Mouse (Mus musculus) midbrain, embryonic 14.5 days (tissue): ENCODE data around the gene Slc3a1. TPM values are rescaled to one million over a fixed set of nuclear protein-coding genes. Genes with fewer than 3 reads are reported as not detected.
A peak's percentile ranks its signal among the peaks of the same experiment; 100 is the strongest.

Experiments
- ATAC-seq: fragments of 200-750 bp; cut with Nextera tagmentation; 2 replicates; pipeline ENCODE4 v1.8.0; 2017; ENCODE audit warnings: moderate number of reproducible peaks, moderate library complexity; ENCODE audit not compliant: low FRiP score, low TSS enrichment
- DNase-seq: peaks from one replicate; pipeline ENCODE4 v3.0.0-alpha.2; 2015
- H3K27ac ChIP-seq: fragments of 300-500 bp; sonication (generic); replicated peaks from 2 replicates; pipeline ENCODE4 v1.5.1; 2014; ENCODE audit warnings: mild to moderate bottlenecking, low read depth, low read length, moderate library complexity
- H3K27me3 ChIP-seq: fragments of 300-500 bp; sonication (generic); 2 replicates; pipeline ENCODE4 v1.6.1; 2014; ENCODE audit warnings: low read length, control low read depth, mixed read lengths; ENCODE audit not compliant: control insufficient read depth, insufficient read depth
- H3K36me3 ChIP-seq: fragments of 300-500 bp; sonication (generic); 2 replicates; pipeline ENCODE4 v1.6.1; 2014; ENCODE audit warnings: low read length, control low read depth; ENCODE audit not compliant: control insufficient read depth, insufficient read depth
- H3K4me1 ChIP-seq: fragments of 300-500 bp; sonication (generic); 2 replicates; pipeline ENCODE4 v1.6.1; 2014; ENCODE audit warnings: mild to moderate bottlenecking, antibody characterized with exemption, low read length, control low read depth; ENCODE audit not compliant: control insufficient read depth, insufficient read depth
- H3K4me2 ChIP-seq: fragments of 300-500 bp; sonication (generic); 2 replicates; pipeline ENCODE4 v1.6.1; 2014; ENCODE audit warnings: mild to moderate bottlenecking, low read length, moderate library complexity
- H3K4me3 ChIP-seq: fragments of 300-500 bp; sonication (generic); replicated peaks from 2 replicates; pipeline ENCODE4 v1.5.1; 2014; ENCODE audit warnings: low read depth, low read length
- H3K9ac ChIP-seq: fragments of 300-500 bp; sonication (generic); replicated peaks from 2 replicates; pipeline ENCODE4 v1.6.1; 2014; ENCODE audit warnings: mild to moderate bottlenecking, low read length, moderate library complexity
- H3K9me3 ChIP-seq: fragments of 300-500 bp; sonication (generic); 2 replicates; pipeline ENCODE4 v1.6.1; 2016; ENCODE audit warnings: low read length, control low read depth, mixed read lengths; ENCODE audit not compliant: control insufficient read depth
- WGBS: fragments of 180-500 bp; shearing (Covaris S2); extraction: QIAGEN DNeasy Blood & Tissue Kit; methylation state at CpG from one replicate; pipeline ENCODE4 v1.1.7; 2014; 5-methylcytosine and 5-hydroxymethylcytosine counted together
- polyA plus RNA-seq: library from polyadenylated mRNA; unstranded; fragments of >200 nt; fragmentation: Nextera tagmentation; extraction: Ambion mirVana; gene quantifications from 2 replicates; pipeline ENCODE4 v1.2.1, GENCODE M21; 2014

The Slc3a1 gene
- polyA plus RNA-seq, 1 experiment from 2014 or later: 0.37 TPM

DNA sequence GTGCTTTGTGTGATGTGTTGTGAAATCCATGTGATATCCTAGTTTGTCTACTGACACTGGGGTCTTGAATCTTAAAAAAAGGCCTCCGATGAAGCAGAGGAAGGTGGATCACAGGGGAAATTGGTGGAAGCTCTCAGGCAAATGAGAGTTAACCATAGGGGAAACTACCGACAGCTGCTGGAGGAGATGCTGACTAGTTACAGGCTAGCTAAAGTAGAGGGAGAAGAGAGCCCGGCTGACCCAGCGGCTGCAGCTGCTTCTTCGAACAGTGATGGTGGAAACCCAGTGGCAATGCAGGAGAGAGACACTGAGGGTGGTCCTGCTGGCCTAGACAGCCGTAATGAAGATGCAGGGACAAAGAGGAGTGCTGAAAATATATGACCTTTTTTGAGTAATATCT, 14.7 kb upstream of the Slc3a1 start:
- Histone ChIP-seq H3K4me3 (no peak overlapping the region), H3K9me3 (no peaks in the 10 kb centered on the region), H3K9ac (no peak overlapping the region), H3K4me2 (no peak overlapping the region), H3K27ac (no peak overlapping the region), H3K27me3 (no peaks in the 10 kb centered on the region), H3K36me3 (peaks cover 12% of the 10 kb centered on the region), H3K4me1 (no peaks in the 10 kb centered on the region)
- ATAC-seq: no peak
- DNase-seq: no peak
- 83% methylated on average over 6 of the region's 6 CpGs for WGBS

DNA sequence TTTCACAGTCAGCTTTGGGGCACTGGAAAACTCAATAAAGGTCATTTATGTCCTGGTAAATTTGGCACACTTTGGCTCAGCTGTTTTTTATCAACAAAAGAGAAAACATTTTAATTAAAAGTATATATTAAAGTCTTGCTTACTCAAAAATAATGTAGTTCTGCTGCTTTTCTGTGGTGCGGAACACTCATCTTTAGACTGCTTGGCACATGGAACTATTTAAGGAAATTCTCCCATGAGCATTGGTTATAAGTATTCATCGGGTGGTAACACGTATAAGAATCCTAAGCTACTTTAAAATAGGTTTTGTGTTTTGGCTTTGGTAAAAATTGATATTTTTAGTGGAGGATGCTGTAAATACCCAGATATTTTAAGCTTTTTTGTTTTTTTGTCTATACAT, 13.5 kb upstream of the Slc3a1 start:
- ATAC-seq (no peak), DNase-seq (no peak)
- H3K27ac ChIP-seq: no peak overlapping the region
- no peaks in the 10 kb centered on the region for H3K4me1 ChIP-seq
- H3K36me3 ChIP-seq: peaks cover 12% of the 10 kb centered on the region
- 94% methylated on average over 3 of the region's 3 CpGs for WGBS
- no peak overlapping the region for H3K4me3 ChIP-seq
- H3K4me2 ChIP-seq: no peak overlapping the region
- no peaks in the 10 kb centered on the region for H3K27me3 ChIP-seq
- no peaks in the 10 kb centered on the region for H3K9me3 ChIP-seq
- no peak overlapping the region for H3K9ac ChIP-seq

DNA sequence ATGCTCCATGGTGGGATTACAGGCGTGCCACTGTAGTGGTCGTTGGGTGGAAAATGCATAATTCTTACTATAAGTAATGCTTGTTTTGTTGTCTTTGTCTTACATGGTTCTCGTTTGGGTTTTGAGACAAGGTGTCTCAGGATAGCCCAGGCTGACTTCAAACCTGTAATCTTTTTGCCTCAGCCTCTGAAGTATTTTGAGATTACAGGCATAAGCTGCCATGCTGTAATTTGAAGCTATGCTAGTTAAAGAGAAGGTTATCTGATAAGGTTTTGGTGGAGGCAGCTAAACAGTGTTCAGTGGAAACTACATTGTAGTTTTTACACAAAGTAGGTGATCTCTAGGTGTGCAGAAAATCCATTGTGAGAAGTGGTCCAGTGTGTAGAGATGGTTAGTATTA, 9.8 kb upstream of the Slc3a1 start:
- no peak overlapping the region for H3K4me2 ChIP-seq

DNA sequence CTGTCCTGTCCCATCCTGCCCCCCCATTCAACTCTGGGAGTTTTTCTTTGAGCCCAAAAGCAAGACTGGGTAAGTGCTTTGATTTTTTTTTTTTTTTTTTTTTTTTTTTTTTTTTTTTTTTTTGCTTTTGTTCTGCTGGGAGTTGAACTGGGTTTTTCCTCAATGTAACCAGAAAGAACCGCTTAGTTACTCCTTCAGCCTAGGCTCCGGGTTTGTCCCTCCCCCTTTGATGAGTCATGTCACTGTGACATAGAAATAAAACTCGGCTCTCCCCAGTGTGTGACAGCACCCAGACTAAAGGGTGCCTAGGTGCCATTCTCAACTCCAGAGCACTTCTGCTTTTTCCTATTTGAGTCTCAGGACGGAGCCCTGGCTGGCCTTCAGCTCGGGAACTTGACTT, 9.4 kb upstream of the Slc3a1 start:
- H3K36me3 ChIP-seq: no peaks in the 10 kb centered on the region
- 88% methylated on average over 5 of the region's 5 CpGs for WGBS

More for the DNA sequence above, 9.8 kb upstream of the Slc3a1 start:
- Histone ChIP-seq H3K4me1 (no peaks in the 10 kb centered on the region), H3K36me3 (no peaks in the 10 kb centered on the region), H3K27ac (no peak overlapping the region), H3K9me3 (no peaks in the 10 kb centered on the region), H3K4me3 (no peak overlapping the region), H3K27me3 (no peaks in the 10 kb centered on the region), H3K9ac (no peak overlapping the region)
- ATAC-seq (no peak), DNase-seq (no peak)
- 91% methylated on average over 3 of the region's 3 CpGs for WGBS

DNA sequence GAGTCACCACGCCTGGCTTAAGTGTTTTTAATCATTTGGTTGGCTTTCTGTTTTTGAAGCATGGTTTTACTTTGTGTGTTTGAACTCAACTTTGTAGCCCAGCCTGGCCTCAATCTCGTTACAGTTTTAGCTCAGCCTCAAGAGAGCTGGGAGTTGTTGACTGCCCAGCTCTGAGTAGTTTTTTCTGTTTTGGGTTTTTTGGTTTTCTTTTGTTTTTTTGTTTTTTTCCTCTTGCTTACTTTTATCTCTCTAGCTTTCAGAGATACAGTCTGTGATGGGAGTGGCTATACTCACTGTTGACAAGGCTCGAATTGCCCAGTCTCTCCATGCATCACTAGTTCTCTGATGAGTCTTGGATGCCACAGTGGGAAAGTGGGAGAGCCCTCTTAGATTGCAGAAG, 7.8 kb upstream of the Slc3a1 start:
- DNase-seq (no peak), ATAC-seq (no peak)
- 86% methylated on average over 3 of the region's 3 CpGs for WGBS
- H3K4me1 ChIP-seq: no peaks in the 10 kb centered on the region
- no peak overlapping the region for H3K4me3 ChIP-seq
- H3K9me3 ChIP-seq: no peaks in the 10 kb centered on the region
- no peaks in the 10 kb centered on the region for H3K36me3 ChIP-seq
- no peak overlapping the region for H3K9ac ChIP-seq
- H3K27me3 ChIP-seq: no peaks in the 10 kb centered on the region
- no peak overlapping the region for H3K4me2 ChIP-seq
- no peak overlapping the region for H3K27ac ChIP-seq

More for the DNA sequence above, 9.4 kb upstream of the Slc3a1 start:
- no peak overlapping the region for H3K27ac ChIP-seq
- H3K4me2 ChIP-seq: no peak overlapping the region
- no peak overlapping the region for H3K9ac ChIP-seq
- H3K4me3 ChIP-seq: no peak overlapping the region
- H3K4me1 ChIP-seq: no peaks in the 10 kb centered on the region
- no peaks in the 10 kb centered on the region for H3K9me3 ChIP-seq
- DNase-seq (no peak), ATAC-seq (no peak)
- H3K27me3 ChIP-seq: no peaks in the 10 kb centered on the region

DNA sequence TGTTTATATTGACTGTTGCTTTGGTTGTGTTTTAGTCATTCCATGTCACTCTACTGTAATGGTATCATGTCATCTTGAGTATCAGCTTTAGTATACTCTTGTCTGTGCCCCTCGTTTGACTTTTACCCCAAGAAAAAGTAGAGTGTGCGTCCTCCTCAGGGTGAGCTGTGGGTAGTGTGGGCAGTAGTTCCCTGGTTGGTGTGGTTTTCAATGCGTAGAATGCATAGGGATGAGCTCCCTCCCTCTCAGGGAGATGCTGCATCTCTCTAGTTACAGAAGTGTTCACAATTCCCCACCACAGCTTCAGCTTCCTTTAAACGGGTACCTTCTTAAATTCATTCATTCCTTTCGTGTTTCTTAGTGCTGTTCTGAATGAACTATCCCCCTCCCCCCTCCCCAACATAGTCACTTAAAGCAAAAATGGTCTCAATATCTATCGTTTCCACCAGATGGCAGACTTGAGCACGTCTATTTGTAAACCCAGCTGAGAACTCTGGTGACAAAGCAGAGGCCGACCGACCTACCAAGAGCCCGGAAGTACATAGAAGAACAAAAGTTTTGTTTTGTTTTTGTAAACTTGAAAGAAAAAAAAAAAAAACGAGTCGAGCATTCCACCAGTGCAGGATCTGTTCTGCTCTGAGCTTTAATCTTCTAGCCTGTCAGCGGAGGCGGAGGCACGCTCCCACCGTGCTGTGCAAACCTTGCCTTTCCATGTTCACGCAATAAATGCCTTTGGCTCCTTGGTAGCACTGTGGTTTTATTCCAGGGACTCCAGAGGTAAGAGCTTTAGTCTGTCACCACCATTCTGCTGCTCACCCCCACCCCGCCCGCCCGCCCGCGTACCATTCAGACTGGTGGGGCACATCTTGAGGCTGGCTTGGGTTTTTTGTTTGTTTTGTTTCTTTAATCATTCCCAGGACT, 4.7 kb upstream of the Slc3a1 start:
- no peak overlapping the region for H3K4me2 ChIP-seq
- H3K27me3 ChIP-seq: no peaks in the 10 kb centered on the region
- H3K4me3 ChIP-seq: no peak overlapping the region
- H3K4me1 ChIP-seq: no peaks in the 10 kb centered on the region
- no peak overlapping the region for H3K27ac ChIP-seq
- H3K9ac ChIP-seq: no peak overlapping the region
- no peak; the same call in 1 of the 2 replicates for ATAC-seq
- peak; percentile 92 for DNase-seq
- no peaks in the 10 kb centered on the region for H3K36me3 ChIP-seq
- no peaks in the 10 kb centered on the region for H3K9me3 ChIP-seq
- WGBS: 63% methylated on average over 22 of the region's 22 CpGs

DNA sequence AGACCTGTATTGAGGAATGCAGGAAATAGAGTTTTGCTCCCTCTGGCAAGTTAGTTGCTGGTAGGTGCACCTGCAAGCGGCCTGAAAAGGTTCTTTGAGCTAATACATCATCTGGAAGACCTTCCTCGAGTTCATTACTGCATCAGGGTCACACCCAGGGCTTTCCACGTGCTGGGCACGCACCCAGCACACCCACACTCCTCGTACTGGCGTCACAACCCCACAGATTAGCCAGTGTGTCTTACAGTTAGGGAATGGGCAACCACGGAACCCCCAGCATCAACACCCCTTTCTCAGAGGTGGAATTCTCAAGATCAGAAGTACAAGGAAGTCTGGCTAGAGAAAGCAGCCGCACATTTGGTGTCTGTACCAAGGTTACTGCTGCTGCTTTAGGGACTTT, 3.9 kb upstream of the Slc3a1 start:
- 94% methylated on average over 8 of the region's 8 CpGs for WGBS
- H3K36me3 ChIP-seq: no peaks in the 10 kb centered on the region

DNA sequence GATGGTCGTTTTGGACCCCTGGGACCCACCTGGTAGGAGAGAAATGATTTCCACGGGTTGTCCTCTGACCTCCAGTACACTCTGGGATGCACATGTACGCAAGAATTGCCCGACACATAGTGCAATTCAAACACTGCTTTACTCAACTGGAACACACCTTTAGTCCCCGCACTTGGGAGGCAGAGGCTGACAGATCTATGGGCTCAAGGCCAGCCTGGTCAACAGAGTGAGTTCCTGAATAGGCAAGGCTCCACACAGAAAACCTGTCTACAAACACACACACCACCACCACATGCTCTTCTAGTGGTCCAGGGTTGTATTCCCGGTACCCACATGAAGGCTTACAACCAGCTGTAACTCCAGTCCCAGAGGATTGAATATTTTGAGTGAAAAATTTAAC, 3.0 kb upstream of the Slc3a1 start:
- no peak overlapping the region for H3K27ac ChIP-seq

More for the DNA sequence above, 3.9 kb upstream of the Slc3a1 start:
- Histone ChIP-seq H3K9ac (no peak overlapping the region), H3K27ac (no peak overlapping the region), H3K4me2 (no peak overlapping the region), H3K27me3 (no peaks in the 10 kb centered on the region), H3K9me3 (no peaks in the 10 kb centered on the region), H3K4me3 (no peak overlapping the region), H3K4me1 (no peaks in the 10 kb centered on the region)
- no peak for DNase-seq
- no peak for ATAC-seq

DNA sequence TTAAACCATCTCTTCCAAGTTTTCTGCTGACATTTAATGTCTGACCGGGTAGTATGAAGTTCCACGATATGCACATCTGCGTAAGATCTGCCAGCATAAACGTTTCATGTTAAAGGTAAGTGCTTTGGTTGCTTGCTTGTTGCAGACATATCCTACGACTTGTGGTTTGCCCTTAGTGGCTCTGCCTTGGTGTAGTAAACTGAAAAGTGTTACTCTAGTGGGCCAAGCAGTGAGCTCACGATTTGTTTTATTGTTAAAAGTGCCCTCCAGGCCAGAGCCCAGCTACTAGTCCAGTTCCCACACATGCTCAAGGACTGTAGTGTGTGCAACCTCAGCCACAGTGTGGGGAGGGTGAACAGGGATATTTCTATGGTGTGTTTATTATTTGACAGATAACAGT, 1.7 kb upstream of the Slc3a1 start:
- Histone ChIP-seq H3K9ac (no peak overlapping the region), H3K27ac (no peak overlapping the region), H3K27me3 (no peaks in the 10 kb centered on the region), H3K4me3 (no peak overlapping the region), H3K36me3 (no peaks in the 10 kb centered on the region), H3K4me1 (no peaks in the 10 kb centered on the region), H3K9me3 (no peaks in the 10 kb centered on the region), H3K4me2 (no peak overlapping the region)
- 91% methylated on average over 6 of the region's 6 CpGs for WGBS
- DNase-seq: no peak
- ATAC-seq: no peak

More for the DNA sequence above, 3.0 kb upstream of the Slc3a1 start:
- no peaks in the 10 kb centered on the region for H3K9me3 ChIP-seq
- H3K36me3 ChIP-seq: no peaks in the 10 kb centered on the region
- H3K27me3 ChIP-seq: no peaks in the 10 kb centered on the region
- no peak overlapping the region for H3K4me2 ChIP-seq
- H3K4me1 ChIP-seq: no peaks in the 10 kb centered on the region
- ATAC-seq (no peak), DNase-seq (no peak)
- WGBS: 90% methylated on average over 6 of the region's 6 CpGs
- H3K9ac ChIP-seq: no peak overlapping the region
- H3K4me3 ChIP-seq: no peak overlapping the region
